Mouse (Mus musculus) embryonic facial prominence, embryonic 10.5 days (tissue): Measurements from ENCODE around the gene Rad51d. TPM values are rescaled to one million over a fixed set of nuclear protein-coding genes. Genes with fewer than 3 reads are reported as not detected.

Source experiments
- DNase-seq: peaks from one replicate; pipeline ENCODE4 v3.0.0-alpha.2; 2017; ENCODE audit warnings: low spot score
- H3K27ac ChIP-seq: fragments of 300-500 bp; sonication (generic); replicated peaks from 2 replicates; pipeline ENCODE4 v1.5.1; 2016; ENCODE audit warnings: mild to moderate bottlenecking
- H3K27me3 ChIP-seq: fragments of 300-500 bp; sonication (generic); replicated peaks from 2 replicates; pipeline ENCODE4 v1.6.1; 2016; ENCODE audit warnings: low read depth, mild to moderate bottlenecking; ENCODE audit not compliant: poor library complexity, severe bottlenecking
- H3K36me3 ChIP-seq: fragments of 300-500 bp; sonication (generic); replicated peaks from 2 replicates; pipeline ENCODE4 v1.6.1; 2016; ENCODE audit warnings: mild to moderate bottlenecking, moderate library complexity
- H3K4me1 ChIP-seq: fragments of 300-500 bp; sonication (generic); 2 replicates; pipeline ENCODE4 v1.6.1; 2016
- H3K4me3 ChIP-seq: fragments of 300-500 bp; sonication (generic); 2 replicates; pipeline ENCODE4 v1.5.1; 2016; ENCODE audit warnings: mild to moderate bottlenecking, moderate library complexity
- H3K9me3 ChIP-seq: fragments of 300-500 bp; sonication (generic); 2 replicates; pipeline ENCODE4 v1.6.1; 2016; ENCODE audit warnings: mild to moderate bottlenecking
- polyA plus RNA-seq: library from polyadenylated mRNA; unstranded; fragments of >200 nt; fragmentation: Nextera tagmentation; extraction: Ambion mirVana; gene quantifications from 2 replicates; pipeline ENCODE4 v1.2.1, GENCODE M21; 2016

The Rad51d gene
- polyA plus RNA-seq, 1 experiment from 2014 or later: 13.7 TPM

- Histone ChIP-seq H3K9me3 (no peaks in the 10 kb centered on the region), H3K27me3 (no peaks in the 10 kb centered on the region), H3K36me3 (no peaks in the 10 kb centered on the region), H3K4me3 (no peak overlapping the region), H3K4me1 (peaks cover 23% of the 10 kb centered on the region), H3K27ac (no peak overlapping the region)
- no peak for DNase-seq
These were observed 63.6 kb downstream of the Rad51d start for GRCm38 (mm10) chr11:82826818-82827217.

Other genes starting within 250 kb of the Rad51d start
- 0.19 and 0.47 TPM in 2 replicates for gene Cct6b, start 126.3 kb downstream of the Rad51d start, polyA plus RNA-seq
- gene Zfp830, start 126.3 kb downstream of the Rad51d start, polyA plus RNA-seq: 38.8 and 39.5 TPM in 2 replicates
- 43.8 and 48.7 TPM in 2 replicates for gene Lig3, start 109.5 kb downstream of the Rad51d start, polyA plus RNA-seq
- gene Rffl, start 19.4 kb downstream of the Rad51d start, polyA plus RNA-seq: 11.3 and 11.5 TPM in 2 replicates
- gene Fndc8, start 1.5 kb upstream of the Rad51d start, polyA plus RNA-seq: 0.26 and 0.35 TPM in 2 replicates
- 41.2 and 45.6 TPM in 2 replicates for gene Nle1, start 17.8 kb upstream of the Rad51d start, polyA plus RNA-seq
- 0.32 and 0.91 TPM in 2 replicates for gene Unc45b, start 19.9 kb upstream of the Rad51d start, polyA plus RNA-seq
- 0.26 and 0.31 TPM in 2 replicates for gene Slfn5, start 60.7 kb upstream of the Rad51d start, polyA plus RNA-seq
- 11.5 and 13.8 TPM in 2 replicates for gene Slfn9, start 101.2 kb upstream of the Rad51d start, polyA plus RNA-seq
- 0.11 and 0.14 TPM in 2 replicates for gene Slfn8, start 130.2 kb upstream of the Rad51d start, polyA plus RNA-seq
- gene Slfn2, start 174.5 kb upstream of the Rad51d start, polyA plus RNA-seq: 0.64 and 0.97 TPM in 2 replicates
- gene Slfn1, start 226.2 kb upstream of the Rad51d start, polyA plus RNA-seq: not detected in 2 replicates